Mouse (Mus musculus) embryonic fibroblast, embryonic 13.5 days (primary cell): ENCODE results near the gene Camta1.

Experiments used
- CTCF ChIP-seq: IDR thresholded peaks from 2 replicates; pipeline ENCODE4 v1.5.1; 2011; ENCODE audit warnings: mild to moderate bottlenecking, control low read depth, low read length, moderate library complexity, borderline replicate concordance; ENCODE audit not compliant: insufficient read depth
- POLR2A ChIP-seq: IDR thresholded peaks from 2 replicates; pipeline ENCODE4 v1.6.1; 2011; ENCODE audit warnings: low read depth, mild to moderate bottlenecking, control low read depth, low read length, moderate library complexity

GRCm38 (mm10) chr4:151282103-151282502 is 579.6 kb downstream of the Camta1 start:
- TF ChIP-seq CTCF (no peak), POLR2A (no peak)
